Mouse (Mus musculus) midbrain, postnatal 0 days (tissue): ENCODE data around the gene Blzf1. TPM values are rescaled to one million over a fixed set of nuclear protein-coding genes. Genes with fewer than 3 reads are reported as not detected.

ENCODE experiments used
- ATAC-seq: fragments of 200-750 bp; cut with Nextera tagmentation; 2 replicates; pipeline ENCODE4 v1.8.0; 2017; ENCODE audit warnings: moderate number of reproducible peaks, mild to moderate bottlenecking, moderate TSS enrichment, moderate library complexity; ENCODE audit not compliant: low FRiP score
- DNase-seq: peaks from one replicate; pipeline ENCODE4 v3.0.0-alpha.2; 2015; ENCODE audit warnings: low spot score
- H3K27ac ChIP-seq: fragments of 300-500 bp; sonication (generic); 2 replicates; pipeline ENCODE4 v1.5.1; 2014; ENCODE audit warnings: low read depth, mild to moderate bottlenecking, low read length, mixed read lengths
- H3K27me3 ChIP-seq: fragments of 300-500 bp; sonication (generic); 2 replicates; pipeline ENCODE4 v1.6.1; 2014; ENCODE audit warnings: low read length, control low read depth, mixed read lengths; ENCODE audit not compliant: insufficient read depth
- H3K36me3 ChIP-seq: fragments of 300-500 bp; sonication (generic); 2 replicates; pipeline ENCODE4 v1.6.1; 2014; ENCODE audit warnings: low read length, control low read depth, mixed read lengths; ENCODE audit not compliant: insufficient read depth
- H3K4me1 ChIP-seq: fragments of 300-500 bp; sonication (generic); 2 replicates; pipeline ENCODE4 v1.6.1; 2014; ENCODE audit warnings: mild to moderate bottlenecking, control low read depth, antibody characterized with exemption, low read length, mixed read lengths; ENCODE audit not compliant: insufficient read depth
- H3K4me2 ChIP-seq: fragments of 300-500 bp; sonication (generic); 2 replicates; pipeline ENCODE4 v1.6.1; 2014; ENCODE audit warnings: low read depth, mild to moderate bottlenecking, low read length, mixed read lengths; ENCODE audit not compliant: poor library complexity, severe bottlenecking
- H3K4me3 ChIP-seq: fragments of 300-500 bp; sonication (generic); 2 replicates; pipeline ENCODE4 v1.5.1; 2014; ENCODE audit warnings: low read depth, mild to moderate bottlenecking, low read length, moderate library complexity
- H3K9ac ChIP-seq: fragments of 300-500 bp; sonication (generic); replicated peaks from 2 replicates; pipeline ENCODE4 v1.6.1; 2014; ENCODE audit warnings: mild to moderate bottlenecking, low read length, moderate library complexity, mixed read lengths; ENCODE audit not compliant: poor library complexity, severe bottlenecking
- H3K9me3 ChIP-seq: fragments of 300-500 bp; sonication (generic); 2 replicates; pipeline ENCODE4 v1.6.1; 2016; ENCODE audit warnings: low read length, control low read depth
- CTCF ChIP-seq: IDR thresholded peaks from 2 replicates; pipeline ENCODE4 v1.5.1; 2016; ENCODE audit warnings: antibody characterized with exemption, mild to moderate bottlenecking
- WGBS: fragments of 180-500 bp; shearing (Covaris S2); extraction: QIAGEN DNeasy Blood & Tissue Kit; methylation state at CpG from one replicate; pipeline ENCODE4 v1.1.7; 2014; 5-methylcytosine and 5-hydroxymethylcytosine counted together
- polyA plus RNA-seq: library from polyadenylated mRNA; unstranded; fragments of >200 nt; fragmentation: Nextera tagmentation; extraction: Ambion mirVana; gene quantifications from 2 replicates; pipeline ENCODE4 v1.2.1, GENCODE M21; 2015
- total RNA-seq: library from RNA; depleted of rRNA; stranded (reverse); fragments of >200 nt; gene quantifications from 2 replicates; pipeline ENCODE4 v1.2.3, GENCODE M21; 2014; rRNA removed

Blzf1 gene
- total and polyA plus RNA-seq, 2 experiments from 2014 or later: 16.7 to 22.5 TPM

- Histone ChIP-seq H3K4me1 (peaks cover 11% of the 10 kb centered on the region; the same call in 1 of the 2 replicates), H3K27ac (peak overlapping the region; percentile 75; the same call in 1 of the 2 replicates), H3K36me3 (no peaks in the 10 kb centered on the region), H3K4me3 (peak overlapping the region; percentile 66; the same call in 1 of the 2 replicates), H3K9me3 (no peaks in the 10 kb centered on the region), H3K27me3 (no peaks in the 10 kb centered on the region), H3K4me2 (peak overlapping the region; percentile 77; the same call in 1 of the 2 replicates), H3K9ac (no peak overlapping the region)
- WGBS: 36% methylated on average over 8 of the region's 8 CpGs
- DNase-seq (no peak), ATAC-seq (no peak)
- no peak for TF ChIP-seq CTCF
These were observed 59.8 kb downstream of the Blzf1 start for GRCm38 (mm10) chr1:164247442-164247841.

GRCm38 (mm10) chr1:164242809-164243208, 64.5 kb downstream of the Blzf1 start:
- DNase-seq (no peak), ATAC-seq (no peak)
- no peak for TF ChIP-seq CTCF
- H3K36me3 ChIP-seq: no peaks in the 10 kb centered on the region
- H3K9me3 ChIP-seq: no peaks in the 10 kb centered on the region
- H3K9ac ChIP-seq: no peak overlapping the region
- H3K27me3 ChIP-seq: no peaks in the 10 kb centered on the region
- no peak overlapping the region for H3K4me3 ChIP-seq
- no peak overlapping the region for H3K4me2 ChIP-seq
- H3K4me1 ChIP-seq: no peaks in the 10 kb centered on the region
- no peak overlapping the region for H3K27ac ChIP-seq
- 65% methylated on average over 8 of the region's 8 CpGs for WGBS

GRCm38 (mm10) chr1:164241494-164241893, 65.8 kb downstream of the Blzf1 start:
- Histone ChIP-seq H3K9ac (no peak overlapping the region), H3K9me3 (no peaks in the 10 kb centered on the region), H3K27me3 (no peaks in the 10 kb centered on the region), H3K4me3 (no peak overlapping the region), H3K4me2 (no peak overlapping the region), H3K27ac (no peak overlapping the region), H3K36me3 (no peaks in the 10 kb centered on the region), H3K4me1 (no peaks in the 10 kb centered on the region)
- DNase-seq (no peak), ATAC-seq (no peak)
- TF ChIP-seq CTCF: no peak
- WGBS: 84% methylated on average over 2 of the region's 2 CpGs

Other genes starting within 250 kb of the Blzf1 start
- gene Sell, start 245.5 kb downstream of the Blzf1 start, total RNA-seq: not detected in 2 replicates
- gene Sell, start 245.5 kb downstream of the Blzf1 start, polyA plus RNA-seq: 0.18 TPM in 1 of 2 replicates, not detected in the other
- not detected in 2 replicates for gene Selp, start 192.2 kb downstream of the Blzf1 start, total RNA-seq
- not detected in 2 replicates for gene Selp, start 192.2 kb downstream of the Blzf1 start, polyA plus RNA-seq
- 0.05 and 0.09 TPM in 2 replicates for gene F5, start 155.7 kb downstream of the Blzf1 start, total RNA-seq
- gene F5, start 155.7 kb downstream of the Blzf1 start, polyA plus RNA-seq: 0.02 and 0.04 TPM in 2 replicates
- gene Slc19a2, start 58.4 kb downstream of the Blzf1 start, total RNA-seq: 17.0 and 20.2 TPM in 2 replicates
- gene Slc19a2, start 58.4 kb downstream of the Blzf1 start, polyA plus RNA-seq: 7.4 and 8.4 TPM in 2 replicates
- gene Ccdc181, start 31.9 kb downstream of the Blzf1 start, total RNA-seq: 12.6 and 20.9 TPM in 2 replicates
- gene Ccdc181, start 31.9 kb downstream of the Blzf1 start, polyA plus RNA-seq: 27.2 and 29.0 TPM in 2 replicates
- gene Nme7, start 3.4 kb downstream of the Blzf1 start, total RNA-seq: 17.6 and 18.5 TPM in 2 replicates
- 25.8 and 27.5 TPM in 2 replicates for gene Nme7, start 3.4 kb downstream of the Blzf1 start, polyA plus RNA-seq
- gene Atp1b1, start 150.9 kb upstream of the Blzf1 start, total RNA-seq: 328 and 361 TPM in 2 replicates
- 530 and 541 TPM in 2 replicates for gene Atp1b1, start 150.9 kb upstream of the Blzf1 start, polyA plus RNA-seq